Mouse (Mus musculus): Measurements from ENCODE around the gene Ptprk.

Ptprk gene

DNA sequence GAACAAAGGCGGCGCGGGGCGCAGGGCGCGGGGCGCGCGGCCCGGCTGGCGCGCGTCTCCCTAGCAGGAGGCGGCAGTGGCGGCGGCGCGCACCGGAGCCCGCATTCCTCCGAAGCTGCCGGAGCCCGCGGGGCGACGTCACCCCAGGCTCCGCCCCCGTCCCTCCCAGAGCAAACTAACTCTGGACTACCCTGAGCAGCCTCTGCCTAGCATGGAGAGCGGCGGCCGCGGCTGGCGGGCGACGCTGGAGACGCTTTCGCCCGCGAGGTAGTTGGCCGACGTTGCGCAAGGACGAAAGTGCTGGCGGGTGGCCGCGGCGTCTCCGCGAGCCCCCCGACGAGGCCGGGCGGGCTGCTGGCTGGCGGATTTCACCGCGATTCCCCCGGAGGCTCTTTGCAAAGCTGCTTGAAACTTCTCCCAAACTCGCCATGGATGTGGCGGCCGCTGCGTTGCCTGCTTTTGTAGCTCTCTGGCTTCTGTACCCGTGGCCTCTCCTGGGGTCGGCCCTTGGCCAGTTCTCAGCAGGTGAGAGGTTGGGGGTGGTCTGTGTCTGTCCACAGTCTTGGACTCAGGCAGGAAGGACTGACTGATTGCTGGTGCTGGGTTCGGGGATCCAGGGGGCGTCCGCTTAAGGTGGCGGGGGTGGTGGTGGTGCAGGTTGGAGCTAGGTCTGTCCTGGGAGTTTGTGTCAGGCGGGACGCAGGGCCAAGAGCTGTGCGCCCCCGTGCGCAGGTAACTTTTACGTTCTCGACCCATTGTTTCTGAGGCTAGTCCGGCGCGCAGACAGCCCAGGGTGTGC, at the start of gene Ptprk:
Gene Ptprk, plus strand, starts transcription at position 168 of the 799 bp plus-strand sequence.
- DNase-seq (ENCODE audit: inconsistent ontology term) = peak; percentile 98

DNA sequence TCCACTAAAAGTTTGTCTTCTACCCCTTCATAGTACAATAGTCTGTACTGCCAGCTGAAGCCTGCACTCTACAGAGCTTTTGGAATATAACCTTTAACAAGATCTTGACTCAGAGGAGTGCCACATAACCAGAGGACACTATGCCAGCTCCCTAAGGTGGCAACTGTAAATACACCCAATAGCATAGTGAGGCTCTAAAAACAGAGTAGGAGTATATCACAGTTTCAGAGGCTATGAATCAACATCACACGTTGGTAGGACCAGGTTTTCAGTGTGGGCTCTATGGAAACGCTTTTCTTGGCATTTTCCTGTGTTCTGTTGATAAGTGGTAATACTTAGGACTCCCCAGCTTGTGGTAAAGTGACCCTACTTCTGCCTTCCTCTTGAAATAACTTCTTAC, 46.8 kb upstream of the Ptprk start:
- no peak for DNase-seq (ENCODE audit: inconsistent ontology term)

DNA sequence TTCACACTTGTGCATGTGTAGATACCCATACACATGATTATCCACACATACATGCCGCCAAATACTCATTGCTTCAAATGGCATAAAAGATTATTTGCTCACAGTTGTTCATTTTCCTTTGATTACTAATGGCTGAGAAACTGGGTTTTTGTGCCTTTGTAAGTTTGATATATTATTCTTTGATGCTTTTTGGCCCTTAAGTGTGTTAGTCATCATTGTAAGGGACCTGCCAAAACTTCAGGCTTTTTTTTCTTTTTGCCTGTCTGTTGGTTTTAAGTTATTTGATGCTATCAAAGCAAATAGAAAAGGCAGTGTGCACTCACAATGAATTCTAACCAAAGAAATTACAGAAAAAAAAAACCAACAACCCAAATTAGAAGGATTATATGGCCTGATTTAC, 38.2 kb upstream of the Ptprk start:
- peak; percentile 87 for DNase-seq (ENCODE audit: inconsistent ontology term)

DNA sequence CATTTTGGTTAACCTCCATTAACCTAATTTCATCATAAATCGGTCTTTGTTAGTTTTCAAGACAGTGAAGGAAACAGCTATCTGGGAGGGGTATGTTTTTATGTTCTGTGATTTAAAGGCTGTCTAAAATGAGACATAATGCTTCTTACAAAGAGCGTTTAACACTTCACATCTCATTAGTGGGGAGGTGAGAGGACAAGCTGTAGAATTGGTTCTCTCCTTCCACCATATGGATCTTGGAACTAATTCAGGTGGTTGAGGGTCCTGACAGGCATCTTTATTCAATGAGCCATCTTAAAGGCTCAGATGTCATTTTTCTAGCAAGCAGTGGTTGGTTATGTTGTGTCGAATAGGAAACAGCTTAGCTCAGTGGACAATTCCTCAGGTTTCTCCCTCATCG, 19.9 kb upstream of the Ptprk start:
- DNase-seq (ENCODE audit: inconsistent ontology term) = no peak

DNA sequence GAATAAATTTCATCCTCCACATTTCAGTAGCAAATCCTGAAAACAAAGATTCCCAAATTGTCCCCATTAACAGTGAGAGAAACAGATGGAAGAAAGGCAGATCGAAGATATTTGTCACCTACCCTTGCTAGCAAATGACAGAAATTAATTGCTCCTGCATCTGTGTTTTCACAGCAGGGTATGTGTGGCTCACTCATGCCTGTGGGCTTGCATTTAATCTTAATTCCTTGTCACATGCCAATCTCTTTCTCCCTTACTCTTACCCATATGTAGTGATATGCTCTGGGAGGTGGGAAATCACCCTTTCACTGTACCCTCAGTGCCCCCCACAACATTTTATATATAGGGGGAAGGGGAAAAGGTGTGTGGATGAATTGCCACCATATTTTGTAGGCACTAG, 15.4 kb upstream of the Ptprk start:
- no peak for DNase-seq (ENCODE audit: inconsistent ontology term)

DNA sequence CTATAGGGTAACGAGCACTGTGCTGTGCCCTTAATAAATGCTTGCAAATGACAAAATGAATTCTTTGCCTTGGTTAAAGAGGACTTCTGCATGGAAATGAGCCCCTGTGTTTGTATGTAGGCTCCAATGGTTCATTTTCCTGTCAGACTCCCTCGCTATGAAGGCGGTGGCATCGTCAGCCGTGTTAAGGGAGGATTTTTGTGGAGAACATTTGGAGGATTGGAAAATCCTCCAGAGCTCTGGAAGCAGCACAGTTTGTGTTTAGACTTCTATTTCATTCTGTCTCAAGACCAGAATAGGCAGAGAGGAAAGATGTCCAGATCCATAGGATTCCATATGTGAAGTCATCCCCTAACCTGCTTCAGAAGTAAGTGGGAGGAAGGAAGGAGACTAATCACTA, 6.6 kb upstream of the Ptprk start:
- no peak for DNase-seq (ENCODE audit: inconsistent ontology term)

DNA sequence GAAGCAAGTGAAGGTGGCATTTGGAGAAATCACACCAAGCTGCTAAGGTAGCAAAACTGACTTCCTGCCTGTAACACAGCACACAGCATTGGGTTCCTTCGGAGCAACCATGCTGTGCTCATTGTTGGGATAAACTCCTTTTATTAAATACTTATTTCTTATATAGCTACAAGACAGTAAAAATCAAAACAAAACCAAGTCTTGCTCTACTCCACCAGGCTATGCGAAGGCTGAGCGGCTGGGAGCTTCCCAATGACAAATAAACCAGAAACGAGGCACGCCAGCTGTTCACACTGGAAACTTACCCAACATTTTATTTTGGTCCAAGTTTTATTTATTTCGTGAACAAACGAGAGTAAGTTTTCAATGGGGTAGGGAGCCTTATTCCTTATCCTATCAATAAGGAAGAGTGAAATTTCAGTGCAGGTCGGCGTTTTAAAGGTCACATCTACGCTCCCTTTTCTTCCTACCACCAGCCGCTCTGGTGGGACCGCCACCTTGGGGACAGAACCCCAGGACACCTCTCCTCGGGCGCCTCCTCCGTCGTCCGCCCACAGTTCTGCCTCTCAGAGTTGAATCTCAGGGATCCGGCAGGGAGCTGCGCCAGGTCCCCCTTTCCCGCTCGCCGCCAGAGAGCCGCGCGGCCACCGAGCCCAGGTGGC, 498 bp upstream of the Ptprk start:
- DNase-seq (ENCODE audit: inconsistent ontology term) = no peak

DNA sequence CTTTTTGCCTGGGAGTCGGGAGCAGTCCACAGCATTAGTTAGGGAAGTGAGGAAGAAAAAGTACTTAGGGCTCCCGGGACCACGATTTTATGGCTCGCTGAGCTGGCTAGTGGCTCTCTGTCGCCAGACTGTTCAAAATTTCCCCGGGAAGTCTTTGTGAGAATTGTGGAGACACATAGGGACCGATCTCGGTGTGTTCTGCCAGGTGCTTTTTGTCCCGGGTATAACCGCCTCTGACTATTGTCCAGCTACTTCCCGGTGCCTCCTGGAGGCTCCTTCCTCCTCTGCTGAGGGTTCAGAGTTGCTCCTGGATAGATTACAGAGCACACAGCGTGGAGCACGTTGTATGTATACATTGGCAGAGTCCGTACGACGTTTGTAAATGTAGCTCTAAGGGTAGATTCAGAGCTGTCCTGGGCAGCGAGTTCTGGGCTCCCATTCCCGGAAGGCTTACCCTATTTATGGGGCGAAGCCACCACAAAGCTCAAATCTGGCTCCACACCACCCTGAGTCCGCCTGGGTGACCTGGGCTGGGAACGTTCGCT, 943 bp downstream of the Ptprk start:
- no peak for DNase-seq (ENCODE audit: inconsistent ontology term)

DNA sequence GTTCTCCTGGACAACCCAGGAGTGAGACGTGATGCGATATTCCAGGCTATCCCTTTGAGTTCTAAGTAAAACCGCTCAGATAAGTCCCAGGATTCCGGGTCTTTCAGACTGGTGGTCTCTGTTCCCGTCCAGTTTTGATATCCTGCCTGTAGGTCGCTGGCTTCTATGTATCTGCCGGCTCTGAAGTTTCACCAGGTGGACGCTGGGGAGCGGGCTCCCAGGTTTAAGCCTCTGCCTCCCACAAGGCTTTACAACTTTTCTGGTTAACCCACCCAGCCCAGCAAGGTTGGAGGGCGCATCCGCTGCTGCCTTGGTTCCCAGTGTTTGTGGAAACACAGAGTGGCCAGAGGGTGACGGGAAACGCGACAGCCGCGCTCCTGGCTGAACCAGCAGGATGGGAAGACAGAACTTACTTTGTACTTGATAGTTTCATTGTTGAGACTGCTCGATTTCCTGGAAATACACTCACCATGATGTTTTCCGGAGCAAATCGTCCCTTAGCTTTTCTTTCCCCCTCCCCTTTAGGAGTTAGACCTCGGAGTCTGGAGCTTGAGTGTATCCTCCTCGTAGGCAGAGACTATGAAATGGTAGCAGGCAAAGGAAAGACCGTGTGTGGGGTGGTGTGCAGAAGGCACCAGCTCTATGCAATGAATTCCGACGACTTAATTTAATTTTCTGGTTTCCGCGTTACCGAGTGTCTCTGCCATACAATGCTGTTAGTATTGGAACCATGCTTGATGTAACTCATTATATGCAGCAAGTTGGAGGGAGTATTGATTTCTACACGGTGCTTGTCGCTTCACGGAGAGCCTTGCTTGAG, 1.6 kb downstream of the Ptprk start:
- DNase-seq (ENCODE audit: inconsistent ontology term) = peak; percentile 50

DNA sequence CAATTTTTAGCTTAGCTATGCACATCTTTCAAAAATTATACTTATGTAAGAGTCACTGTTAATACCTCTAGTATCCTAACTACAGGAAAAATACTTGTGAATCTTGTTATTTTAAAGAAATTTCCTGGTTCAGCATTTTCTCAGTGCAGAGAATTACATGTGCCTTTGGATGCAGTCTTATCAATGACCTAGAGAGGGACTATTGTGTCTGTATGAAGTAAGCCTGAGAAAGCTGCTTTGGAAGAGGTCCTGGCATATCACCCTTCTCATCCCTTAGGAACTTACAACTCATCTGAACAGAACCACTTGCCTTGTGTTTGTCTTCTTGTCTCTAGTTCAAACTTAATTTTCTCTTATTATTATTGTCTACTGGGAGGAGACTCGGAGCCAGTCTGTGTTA, 3.6 kb downstream of the Ptprk start:
- no peak for DNase-seq (ENCODE audit: inconsistent ontology term)

DNA sequence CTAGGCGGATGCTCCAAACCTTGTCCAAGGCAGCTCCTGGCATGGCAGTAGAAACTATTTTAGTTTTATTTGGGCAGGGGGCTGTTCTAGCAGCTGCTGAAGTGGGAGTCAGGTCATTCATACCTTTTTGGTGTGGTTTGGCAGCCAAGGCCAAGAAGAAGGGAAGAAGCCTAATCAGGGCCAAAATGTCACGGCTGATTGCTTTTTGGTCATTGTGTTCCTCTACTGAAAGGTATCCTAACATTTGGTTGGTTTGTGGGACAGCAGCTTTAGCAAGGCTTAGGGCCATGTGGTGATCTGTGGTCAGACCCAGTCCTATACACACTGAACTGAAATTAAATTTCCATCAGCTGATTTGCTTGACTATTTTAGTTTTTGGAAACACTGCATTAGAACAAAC, 6.6 kb downstream of the Ptprk start:
- DNase-seq (ENCODE audit: inconsistent ontology term) = no peak

DNA sequence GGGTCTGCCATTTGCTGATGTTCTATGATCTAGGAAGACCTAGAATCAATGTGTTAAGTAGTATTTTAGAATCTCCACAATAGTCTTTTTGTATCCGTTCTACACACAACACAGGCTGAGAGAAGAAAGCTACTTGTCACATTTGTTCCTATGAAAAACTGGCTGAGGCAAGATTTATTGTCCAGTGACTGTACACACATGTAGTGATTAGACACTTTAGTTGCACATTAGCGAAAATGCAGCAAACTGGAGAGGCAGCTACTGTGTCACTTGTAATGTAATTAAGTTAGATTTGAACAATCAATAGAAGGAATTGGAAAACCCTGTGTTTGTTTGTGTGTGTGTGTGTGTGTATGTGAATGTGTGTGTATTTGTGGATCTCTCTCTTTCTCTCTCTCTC, 8.6 kb downstream of the Ptprk start:
- no peak for DNase-seq (ENCODE audit: inconsistent ontology term)

DNA sequence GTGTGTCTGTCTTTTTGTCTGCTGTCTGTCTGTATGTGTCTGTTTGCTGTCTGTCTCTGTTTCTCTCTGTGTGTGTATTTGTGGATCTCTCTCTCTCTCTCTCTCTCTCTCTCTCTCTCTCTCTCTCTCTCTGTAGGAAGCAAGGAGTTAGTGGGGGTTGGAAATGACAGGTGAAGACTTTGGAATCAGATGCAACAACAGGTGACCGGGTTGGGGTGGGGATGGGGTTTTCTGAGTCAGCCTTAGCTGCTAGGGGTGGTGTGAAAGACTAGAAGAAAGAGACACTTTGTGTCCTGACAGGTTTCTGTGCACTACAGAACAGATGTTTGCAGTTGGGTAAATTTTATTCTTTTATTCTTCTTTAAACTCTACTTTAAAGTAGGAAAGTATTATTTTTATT, 9.0 kb downstream of the Ptprk start:
- no peak for DNase-seq (ENCODE audit: inconsistent ontology term)

DNA sequence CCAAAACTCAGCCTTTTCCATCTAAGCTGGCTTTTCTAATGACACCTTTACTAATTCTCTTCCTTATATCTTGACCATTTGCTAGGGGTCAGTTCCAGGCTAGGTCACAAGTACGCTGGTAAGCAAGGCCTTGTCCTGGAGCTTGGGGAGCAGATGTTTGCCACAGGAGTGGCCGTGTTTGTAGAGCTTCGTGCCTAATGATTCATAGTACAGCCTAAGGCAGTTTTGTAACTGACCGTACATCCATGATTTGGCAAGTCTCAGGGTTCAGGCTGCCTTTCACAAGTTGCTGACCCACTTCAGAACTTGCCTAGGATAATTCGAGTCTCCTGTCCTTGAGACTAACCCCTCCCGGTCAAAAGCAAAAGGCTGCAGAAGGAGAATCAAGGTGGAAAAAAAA, 12.7 kb downstream of the Ptprk start:
- no peak for DNase-seq (ENCODE audit: inconsistent ontology term)

DNA sequence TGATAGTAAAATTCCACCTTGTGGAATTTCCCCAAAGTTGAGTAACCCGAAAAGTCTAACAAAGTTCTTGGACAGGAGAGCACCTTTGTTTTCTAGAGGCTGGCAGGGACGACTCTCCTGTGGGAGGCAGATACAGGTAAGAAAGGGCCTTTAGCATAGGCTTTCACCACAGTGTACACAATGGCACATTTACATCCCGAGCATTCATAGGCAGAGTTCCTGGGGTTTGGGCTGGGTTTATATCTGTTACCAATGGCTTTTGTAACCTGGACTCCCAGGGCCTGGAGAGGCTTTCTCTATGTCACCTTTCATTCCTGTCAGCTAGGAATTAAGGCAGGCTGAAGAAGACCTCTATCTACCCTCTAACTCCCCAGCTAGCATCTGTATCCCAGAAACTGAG, 13.1 kb downstream of the Ptprk start:
- DNase-seq (ENCODE audit: inconsistent ontology term) = no peak

DNA sequence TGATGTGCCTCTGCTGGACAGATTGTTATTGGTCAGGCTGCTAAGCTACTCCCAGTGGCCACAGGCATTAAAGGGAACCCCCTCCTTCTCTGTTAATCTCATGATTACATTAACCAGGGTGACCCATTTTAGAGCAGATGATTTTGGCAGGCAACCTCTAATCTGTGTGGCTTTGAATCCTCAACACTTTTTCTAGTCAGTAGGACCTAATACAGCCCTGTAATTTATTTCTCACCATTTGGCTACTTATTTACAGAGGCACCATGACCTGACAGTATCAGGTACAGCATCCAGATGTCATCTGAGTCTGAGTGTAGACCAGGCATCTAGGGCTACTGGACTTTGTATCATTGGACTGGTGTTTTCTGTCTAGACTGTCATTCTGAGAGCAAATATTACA, 21.4 kb downstream of the Ptprk start:
- no peak for DNase-seq (ENCODE audit: inconsistent ontology term)

DNA sequence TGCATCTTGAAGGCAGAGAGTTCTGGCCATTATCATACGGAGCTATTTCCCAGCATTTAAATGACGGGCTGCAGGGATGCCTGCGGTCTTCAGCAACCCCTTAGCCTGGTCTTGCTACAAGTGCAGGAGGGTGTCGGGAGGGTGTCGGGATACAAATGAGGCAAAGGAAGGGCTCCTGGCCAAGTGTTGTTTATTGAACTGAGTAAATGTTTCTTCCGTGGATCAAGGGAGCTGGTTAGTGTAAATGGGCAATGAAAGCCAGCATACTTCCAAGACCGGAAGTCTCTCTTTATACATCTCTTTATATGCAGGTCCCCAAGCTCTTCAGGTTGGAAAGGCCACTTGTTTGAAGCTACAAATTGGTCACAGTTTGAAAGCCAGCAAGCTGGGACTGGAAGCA, 23.0 kb downstream of the Ptprk start:
- no peak for DNase-seq (ENCODE audit: inconsistent ontology term)

DNA sequence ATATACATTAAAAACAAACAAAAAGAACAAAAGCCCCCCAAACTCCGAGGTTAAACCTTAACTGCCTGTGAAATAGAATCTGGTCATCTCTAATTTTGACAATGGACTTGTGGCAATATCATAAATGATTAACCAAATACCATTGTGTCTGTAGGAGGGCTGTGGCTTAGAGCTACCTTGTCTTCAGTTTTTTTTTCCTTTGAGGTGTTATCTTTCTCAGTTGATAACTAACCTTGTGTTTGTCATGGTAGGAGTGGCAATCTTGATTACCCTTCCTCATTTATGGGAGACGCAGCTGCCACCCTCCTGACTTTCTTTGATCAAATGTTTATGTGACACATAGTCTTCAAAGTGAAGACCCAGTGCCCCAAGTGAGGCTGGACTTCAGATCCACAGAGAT, 24.3 kb downstream of the Ptprk start:
- no peak for DNase-seq (ENCODE audit: inconsistent ontology term)

DNA sequence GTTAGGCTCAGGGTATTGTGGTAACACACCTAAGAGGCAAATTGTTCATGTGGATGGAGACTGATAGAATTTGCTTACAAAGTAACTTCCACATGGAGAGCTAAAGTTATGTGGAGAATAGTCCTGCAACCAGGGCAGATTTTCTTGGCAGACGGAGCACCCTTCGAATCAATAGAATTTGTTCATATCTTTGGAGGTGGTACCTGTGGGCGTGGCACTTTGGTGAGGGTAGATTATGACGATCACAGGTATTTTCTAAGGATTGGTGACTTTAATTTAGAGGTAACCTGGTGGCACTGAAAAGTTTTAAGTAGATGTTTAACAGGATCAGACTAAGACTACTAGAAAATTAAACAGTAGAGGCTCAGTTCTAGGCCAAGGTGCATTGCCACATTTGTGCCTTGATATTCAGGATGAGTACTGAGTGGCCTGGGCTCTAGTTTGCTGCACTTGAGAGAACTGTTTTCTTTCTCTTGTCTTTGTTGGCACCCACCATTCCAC, 28.8 kb downstream of the Ptprk start:
- no peak for DNase-seq (ENCODE audit: inconsistent ontology term)

DNA sequence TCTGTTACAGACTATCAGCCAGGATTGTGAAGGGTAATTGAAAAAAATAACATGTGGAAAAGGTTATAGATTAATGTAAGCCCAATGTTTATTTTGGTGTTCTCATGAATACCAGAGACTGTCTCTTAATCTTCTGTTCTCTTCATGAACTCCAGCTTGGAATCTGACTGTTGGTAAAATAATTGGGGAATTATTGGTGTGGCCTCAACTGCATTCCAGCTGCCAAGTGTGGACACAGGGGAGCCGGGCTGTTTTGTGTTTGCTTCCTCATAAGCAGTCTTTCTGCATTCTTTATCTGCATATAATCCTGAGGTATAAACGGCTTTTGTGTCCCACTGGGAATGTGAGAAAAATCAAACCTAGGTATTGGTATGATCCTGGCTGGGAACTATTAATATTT, 29.3 kb downstream of the Ptprk start:
- DNase-seq (ENCODE audit: inconsistent ontology term) = peak; percentile 70

DNA sequence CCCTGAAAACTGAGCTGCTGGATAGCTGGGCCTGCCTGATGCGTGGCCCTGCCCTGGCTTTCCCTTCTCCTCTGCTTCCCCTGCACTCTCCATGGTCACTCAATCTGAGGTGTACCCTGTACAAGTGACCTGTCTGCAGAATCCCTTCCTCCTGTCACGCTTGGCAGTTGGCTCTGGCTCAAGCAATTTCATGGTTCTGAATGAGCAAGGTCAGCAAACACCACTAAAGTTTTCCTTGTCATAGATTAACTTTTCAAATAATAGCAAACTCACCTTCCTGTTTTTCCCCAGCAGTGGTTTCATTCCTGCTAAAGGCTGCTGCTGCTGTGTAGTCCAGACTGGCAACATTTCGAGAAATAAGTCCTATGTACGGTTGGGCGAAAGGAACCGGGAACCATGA, 30.6 kb downstream of the Ptprk start:
- no peak for DNase-seq (ENCODE audit: inconsistent ontology term)

Measured in Muller cell, postnatal 12 days (primary cell).